Mouse (Mus musculus) heart, adult 2 months (tissue): ENCODE data around the gene Wdfy3.

Experiments
- CTCF ChIP-seq: fragments of 200-600 bp; IDR thresholded peaks from 2 replicates; pipeline ENCODE4 v1.8.1; 2022; ENCODE audit warnings: antibody characterized with exemption, mild to moderate bottlenecking, moderate library complexity
- EP300 ChIP-seq: fragments of 200-500 bp; IDR thresholded peaks from 2 replicates; pipeline ENCODE4 v1.6.1; 2011; ENCODE audit warnings: low read depth, low read length, control low read depth; ENCODE audit not compliant: insufficient read depth
- POLR2A ChIP-seq: fragments of 200-500 bp; IDR thresholded peaks from 2 replicates; pipeline ENCODE4 v1.6.1; 2011; ENCODE audit warnings: mild to moderate bottlenecking, low read depth, low read length, control low read depth; ENCODE audit not compliant: insufficient read depth

DNA sequence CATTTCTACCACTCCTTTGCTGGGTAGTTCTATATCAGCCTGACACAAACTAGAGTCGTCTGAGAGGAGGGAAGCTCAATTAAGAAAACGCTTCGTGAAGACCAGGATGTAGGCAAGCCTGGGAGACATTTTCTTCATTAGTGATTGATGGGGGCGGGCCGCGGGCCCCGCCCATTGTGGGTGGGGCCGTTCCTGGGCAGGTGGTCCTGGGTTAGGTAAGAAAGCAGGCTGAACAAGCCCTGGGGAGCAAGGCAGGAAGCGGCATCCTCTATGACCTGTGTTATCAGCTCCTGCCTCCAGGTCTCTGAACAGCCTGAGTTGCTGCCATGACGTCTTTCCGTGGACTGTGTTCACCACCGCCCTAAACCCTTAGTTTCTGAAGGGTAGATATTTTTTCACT, 242.2 kb downstream of the Wdfy3 start:
- no peak for TF ChIP-seq CTCF
- TF ChIP-seq POLR2A, result no peak
- TF ChIP-seq EP300, result no peak
